Mouse (Mus musculus) effector memory CD4-positive, alpha-beta T cell, adult 7 months (primary cell): ENCODE measurements around the gene Mrpl54. TPM values are rescaled to one million over a fixed set of nuclear protein-coding genes. Genes with fewer than 3 reads are reported as not detected.

Source experiments
- polyA plus RNA-seq: library from polyadenylated mRNA; unstranded; fragments of 100-300 nt; shearing (Covaris generic); gene quantifications from one replicate; pipeline ENCODE4 v1.2.1, GENCODE M21; 2017

The Mrpl54 gene
- polyA plus RNA-seq, result 136 TPM

GRCm38 (mm10) chr10:81266211-81267105 is at the start of gene Mrpl54, which contains the start of gene Apba3:
Gene Mrpl54 (minus strand): TSS chr10:81266934.
Gene Apba3 (plus strand): TSS chr10:81266960.

DNA sequence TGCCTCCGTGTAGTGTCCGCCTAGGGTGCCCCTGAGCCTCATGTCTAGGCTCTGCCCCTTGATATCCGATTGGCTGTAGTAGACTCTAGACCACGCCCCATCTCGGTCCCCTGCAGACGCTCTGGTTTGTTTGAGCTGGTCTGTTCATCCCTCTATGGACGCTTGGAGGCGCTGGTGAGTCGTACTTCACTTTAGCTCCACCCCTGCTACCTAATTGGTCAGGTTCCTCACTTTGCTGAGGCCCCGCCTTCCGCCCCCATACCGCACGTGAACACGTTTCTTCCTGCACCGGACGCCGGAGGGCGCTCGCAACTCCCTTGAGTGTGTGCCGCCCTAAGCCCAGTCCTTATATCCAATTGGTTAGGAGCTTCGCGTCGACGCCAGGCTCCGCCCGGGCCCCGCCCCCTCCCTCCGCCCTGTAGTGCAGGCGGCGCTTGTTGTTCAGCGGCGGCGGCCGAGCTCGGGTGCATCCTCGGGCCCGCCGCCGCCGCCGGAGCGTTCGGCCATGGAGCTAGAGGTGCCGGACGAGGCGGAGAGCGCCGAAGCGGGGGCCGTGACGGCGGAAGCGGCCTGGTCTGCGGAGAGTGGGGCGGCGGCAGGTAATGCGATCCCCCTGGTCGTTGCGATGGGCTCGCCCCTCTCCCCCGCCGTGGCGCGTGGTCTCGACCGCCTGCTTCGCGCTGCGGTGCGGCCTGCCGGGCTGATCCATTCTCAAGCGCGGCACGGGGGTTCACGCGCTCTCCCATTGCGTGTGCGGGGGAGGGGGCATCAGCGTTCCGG is 26.0 kb upstream of the Mrpl54 start, which contains the start of gene Pip5k1c:
Gene Pip5k1c (plus strand): TSS at position 410 of the 780 bp plus-strand sequence.

DNA sequence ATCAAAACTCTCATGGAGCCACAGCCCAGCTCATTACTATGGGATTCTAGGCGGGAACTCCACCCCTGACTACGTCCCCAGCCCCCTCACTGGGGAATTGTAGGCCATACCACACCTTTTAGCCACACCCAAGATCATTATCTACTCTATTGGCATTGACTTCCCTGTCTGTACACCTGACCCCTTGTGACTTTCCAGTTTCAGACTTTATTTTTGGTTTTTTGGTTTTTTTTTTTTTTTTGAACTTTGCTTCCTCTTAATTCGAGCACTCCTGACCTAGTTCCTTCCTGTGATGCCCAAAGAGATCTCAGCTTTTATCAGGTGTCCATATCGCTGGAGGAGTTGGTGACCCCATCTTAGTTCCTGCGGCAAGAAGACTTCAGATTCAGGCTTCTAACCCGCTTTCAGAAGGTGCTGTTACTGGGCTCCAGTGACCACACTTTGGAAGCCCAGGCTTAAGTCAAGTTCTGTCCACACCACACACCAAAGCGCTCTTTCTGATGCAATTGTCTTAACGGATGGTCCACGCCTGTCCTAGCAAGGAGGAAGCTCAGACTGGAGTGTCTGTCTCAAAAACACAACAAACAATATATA is 24.9 kb upstream of the Mrpl54 start, which contains the start of gene Tjp3:
Gene Tjp3 (minus strand): TSS at position 71 of the 594 bp plus-strand sequence.

GRCm38 (mm10) chr10:81252424-81253419 is 14.0 kb downstream of the Mrpl54 start, which contains the start of gene Matk:
Gene Matk (plus strand): TSS chr10:81252935.

DNA sequence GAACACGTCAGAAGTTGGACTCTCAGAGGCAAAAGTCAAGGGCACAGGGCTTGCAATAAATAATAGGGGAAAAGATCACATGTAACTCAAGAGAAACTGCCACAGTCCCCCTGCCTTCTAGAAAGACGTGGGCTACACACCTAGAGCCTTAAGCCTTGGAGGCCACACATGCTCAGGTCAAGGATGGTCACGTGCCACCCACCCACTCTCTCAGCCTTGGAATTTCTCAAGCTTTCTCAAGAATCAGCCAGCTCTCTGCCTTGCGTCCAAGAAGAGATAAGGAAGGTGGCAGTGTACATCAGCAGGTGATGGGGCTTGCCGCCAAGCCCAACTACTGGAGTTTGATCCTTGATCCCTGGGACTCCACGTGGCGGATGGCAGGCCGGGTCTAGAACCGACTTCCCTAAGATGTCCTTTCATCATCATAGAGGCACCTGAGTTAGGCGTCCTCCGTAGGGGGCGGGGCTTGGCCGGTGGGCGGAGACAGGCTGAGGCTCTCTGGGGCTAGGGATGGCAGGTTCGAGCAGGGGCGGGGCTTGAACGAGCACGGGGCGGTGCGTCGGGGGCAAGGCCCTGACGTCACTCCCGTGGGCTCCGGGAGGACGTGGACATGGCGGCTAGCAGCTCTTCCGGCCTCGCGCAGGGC is 34.0 kb downstream of the Mrpl54 start, which contains the start of gene Zfr2:
Gene Zfr2 (plus strand): TSS at position 576 of the 646 bp plus-strand sequence.

DNA sequence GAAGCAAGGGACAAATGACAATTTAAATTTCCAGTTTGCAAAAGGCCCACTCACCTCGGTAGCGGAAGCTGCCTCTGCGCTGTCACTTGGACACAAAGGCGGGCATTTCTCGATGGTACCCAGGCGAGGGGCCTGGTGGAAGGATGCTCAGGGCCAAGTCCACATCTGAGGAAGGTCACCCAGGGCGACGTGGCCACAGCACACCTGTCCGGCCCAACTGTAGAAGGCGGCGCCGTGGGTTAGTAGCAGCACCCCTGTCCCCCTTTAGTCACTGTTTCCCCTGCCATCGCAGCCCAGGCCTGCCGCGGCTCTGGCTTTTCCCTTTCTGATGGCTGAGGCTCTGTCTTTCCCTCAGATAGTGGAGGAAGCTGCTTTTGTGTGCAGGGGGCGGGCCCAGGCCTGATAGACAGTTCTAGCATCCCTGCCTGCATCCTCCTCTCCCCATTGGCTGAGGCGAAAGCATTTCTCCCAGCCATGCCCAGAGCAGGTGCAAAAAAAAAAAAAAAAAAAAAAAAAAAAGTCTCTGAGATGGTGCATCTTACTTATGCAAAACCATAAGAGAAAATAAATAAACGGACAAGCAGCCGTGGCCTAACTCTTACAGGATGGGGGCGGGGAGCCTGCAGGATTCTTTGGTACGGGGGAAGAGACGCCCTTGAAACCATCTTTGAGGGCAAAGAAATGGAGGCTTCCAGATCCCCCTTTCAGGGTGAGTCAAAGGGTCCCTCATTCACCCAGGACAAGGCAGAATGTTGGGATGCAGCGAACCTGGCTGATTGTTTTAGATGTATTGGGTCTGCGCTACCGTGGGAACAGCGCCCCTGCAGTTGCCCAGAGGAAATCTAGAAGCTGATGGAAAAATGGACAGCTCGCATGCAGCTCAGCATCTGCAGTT is 36.0 kb downstream of the Mrpl54 start, which contains the start of gene Atcay:
Gene Atcay (minus strand): TSS at position 396 of the 895 bp plus-strand sequence.

Other genes starting within 250 kb of the Mrpl54 start
- gene Diras1, start 241.3 kb downstream of the Mrpl54 start, polyA plus RNA-seq, result not detected
- 11.1 TPM for gene Slc39a3, start 229.5 kb downstream of the Mrpl54 start, polyA plus RNA-seq
- gene Sgta, start 206.8 kb downstream of the Mrpl54 start, polyA plus RNA-seq, result 65.6 TPM
- gene Thop1, start 196.9 kb downstream of the Mrpl54 start, polyA plus RNA-seq, result 4.3 TPM
- not detected for gene Creb3l3, start 168.1 kb downstream of the Mrpl54 start, polyA plus RNA-seq
- 139 TPM for gene Map2k2, start 161.0 kb downstream of the Mrpl54 start, polyA plus RNA-seq
- gene Zbtb7a, start 131.7 kb downstream of the Mrpl54 start, polyA plus RNA-seq, result 79.6 TPM
- gene Pias4, start 99.0 kb downstream of the Mrpl54 start, polyA plus RNA-seq, result 35.9 TPM
- 829 TPM for gene Eef2, start 90.3 kb downstream of the Mrpl54 start, polyA plus RNA-seq
- gene Dapk3, start 83.9 kb downstream of the Mrpl54 start, polyA plus RNA-seq, result 82.9 TPM
- gene 4930442H23Rik, start 83.1 kb downstream of the Mrpl54 start, polyA plus RNA-seq, result 0.32 TPM
- 0.76 TPM for gene Nmrk2, start 64.9 kb downstream of the Mrpl54 start, polyA plus RNA-seq
- 3.1 TPM for gene Atcay, start 36.1 kb downstream of the Mrpl54 start, polyA plus RNA-seq
- 4.9 TPM for gene Zfr2, start 33.8 kb downstream of the Mrpl54 start, polyA plus RNA-seq
- 20.1 TPM for gene Matk, start 14.0 kb downstream of the Mrpl54 start, polyA plus RNA-seq
- 37.0 TPM for gene Apba3, start within 50 bp of the Mrpl54 start, polyA plus RNA-seq
- 11.5 TPM for gene Tjp3, start 24.6 kb upstream of the Mrpl54 start, polyA plus RNA-seq
- gene Pip5k1c, start 26.0 kb upstream of the Mrpl54 start, polyA plus RNA-seq, result 88.8 TPM
- 42.7 TPM for gene Cactin, start 54.2 kb upstream of the Mrpl54 start, polyA plus RNA-seq
- 15.1 TPM for gene Tbxa2r, start 61.8 kb upstream of the Mrpl54 start, polyA plus RNA-seq
- not detected for gene Gipc3, start 76.3 kb upstream of the Mrpl54 start, polyA plus RNA-seq
- gene Hmg20b, start 83.5 kb upstream of the Mrpl54 start, polyA plus RNA-seq, result 28.3 TPM
- gene Mfsd12, start 90.6 kb upstream of the Mrpl54 start, polyA plus RNA-seq, result 1.8 TPM
- 0.84 TPM for gene 4930404N11Rik, start 98.9 kb upstream of the Mrpl54 start, polyA plus RNA-seq
- gene Fzr1, start 111.6 kb upstream of the Mrpl54 start, polyA plus RNA-seq, result 49.3 TPM
- 49.7 TPM for gene Dohh, start 117.5 kb upstream of the Mrpl54 start, polyA plus RNA-seq
- 5.1 TPM for gene Gm48551, start 117.5 kb upstream of the Mrpl54 start, polyA plus RNA-seq
- not detected for gene Gm48552, start 122.1 kb upstream of the Mrpl54 start, polyA plus RNA-seq
- gene Smim24, start 126.1 kb upstream of the Mrpl54 start, polyA plus RNA-seq, result 1.4 TPM
- gene Nfic, start 188.7 kb upstream of the Mrpl54 start, polyA plus RNA-seq, result 13.3 TPM
- gene Celf5, start 215.8 kb upstream of the Mrpl54 start, polyA plus RNA-seq, result not detected
- gene Ncln, start 229.5 kb upstream of the Mrpl54 start, polyA plus RNA-seq, result 110 TPM
- gene S1pr4, start 233.2 kb upstream of the Mrpl54 start, polyA plus RNA-seq, result 65.6 TPM